Mouse (Mus musculus): Measurements from ENCODE around the gene Gm11037. TPM values are rescaled to one million over a fixed set of nuclear protein-coding genes. Genes with fewer than 3 reads are reported as not detected.

Gene Gm11037
- polyA plus RNA-seq, 1 experiment from 2014 or later = not detected

- H3K36me3 ChIP-seq (replicated peaks; ENCODE audit: control insufficient read depth, insufficient read depth) = no peaks in the 10 kb centered on the region
- no peak overlapping the region for H3K4me3 ChIP-seq (replicated peaks; ENCODE audit: low read length)
- WGBS = 83% methylated on average over 11 of the region's 11 CpGs
- no peaks in the 10 kb centered on the region for H3K9me3 ChIP-seq (ENCODE audit: control insufficient read depth, low read length)
- H3K4me2 ChIP-seq (replicated peaks) = no peak overlapping the region
- H3K9ac ChIP-seq = no peak overlapping the region
- H3K27ac ChIP-seq = no peak overlapping the region
- no peak for ATAC-seq (ENCODE audit: low FRiP score)
- H3K4me1 ChIP-seq (replicated peaks; ENCODE audit: control insufficient read depth, insufficient read depth, low read length) = no peaks in the 10 kb centered on the region
- no peak for DNase-seq (ENCODE audit: low spot score)
- no peaks in the 10 kb centered on the region for H3K27me3 ChIP-seq (ENCODE audit: control insufficient read depth, insufficient read depth, low read length)
Measured at GRCm38 (mm10) chr2:131135521-131136139, 2.3 kb downstream of the Gm11037 start.

- Histone ChIP-seq H3K4me1 (replicated peaks; ENCODE audit: control insufficient read depth, insufficient read depth, low read length) (no peaks in the 10 kb centered on the region), H3K4me2 (replicated peaks) (no peak overlapping the region), H3K27ac (no peak overlapping the region), H3K36me3 (replicated peaks; ENCODE audit: control insufficient read depth, insufficient read depth) (no peaks in the 10 kb centered on the region), H3K9me3 (ENCODE audit: control insufficient read depth, low read length) (no peaks in the 10 kb centered on the region), H3K9ac (no peak overlapping the region), H3K27me3 (ENCODE audit: control insufficient read depth, insufficient read depth, low read length) (no peaks in the 10 kb centered on the region), H3K4me3 (replicated peaks; ENCODE audit: low read length) (no peak overlapping the region)
- DNase-seq (ENCODE audit: low spot score) (no peak), ATAC-seq (ENCODE audit: low FRiP score) (no peak)
- 76% methylated on average over 4 of the region's 4 CpGs for WGBS
Measured at GRCm38 (mm10) chr2:131138296-131138695, 5.0 kb downstream of the Gm11037 start.

GRCm38 (mm10) chr2:131138760-131139159 is 5.5 kb downstream of the Gm11037 start:
- WGBS = 66% methylated on average over 7 of the region's 7 CpGs
- Histone ChIP-seq H3K4me3 (replicated peaks; ENCODE audit: low read length) (no peak overlapping the region), H3K4me1 (replicated peaks; ENCODE audit: control insufficient read depth, insufficient read depth, low read length) (no peaks in the 10 kb centered on the region), H3K4me2 (replicated peaks) (no peak overlapping the region), H3K36me3 (replicated peaks; ENCODE audit: control insufficient read depth, insufficient read depth) (no peaks in the 10 kb centered on the region), H3K27me3 (ENCODE audit: control insufficient read depth, insufficient read depth, low read length) (no peaks in the 10 kb centered on the region), H3K9me3 (ENCODE audit: control insufficient read depth, low read length) (no peaks in the 10 kb centered on the region), H3K9ac (no peak overlapping the region), H3K27ac (no peak overlapping the region)
- ATAC-seq (ENCODE audit: low FRiP score) (no peak), DNase-seq (ENCODE audit: low spot score) (no peak)

GRCm38 (mm10) chr2:131139287-131139686 is 6.0 kb downstream of the Gm11037 start:
- Histone ChIP-seq H3K9me3 (ENCODE audit: control insufficient read depth, low read length) (no peaks in the 10 kb centered on the region), H3K9ac (no peak overlapping the region), H3K27me3 (ENCODE audit: control insufficient read depth, insufficient read depth, low read length) (no peaks in the 10 kb centered on the region), H3K4me2 (replicated peaks) (no peak overlapping the region), H3K4me3 (replicated peaks; ENCODE audit: low read length) (no peak overlapping the region), H3K36me3 (replicated peaks; ENCODE audit: control insufficient read depth, insufficient read depth) (peaks cover 2% of the 10 kb centered on the region; the same call in 1 of the 2 replicates), H3K27ac (no peak overlapping the region), H3K4me1 (replicated peaks; ENCODE audit: control insufficient read depth, insufficient read depth, low read length) (no peaks in the 10 kb centered on the region)
- 93% methylated on average over 5 of the region's 5 CpGs for WGBS
- DNase-seq (ENCODE audit: low spot score) (no peak), ATAC-seq (ENCODE audit: low FRiP score) (no peak)

- H3K36me3 ChIP-seq (replicated peaks; ENCODE audit: control insufficient read depth, insufficient read depth) = peaks cover 10% of the 10 kb centered on the region
- no peak for DNase-seq (ENCODE audit: low spot score)
- 71% methylated on average over 5 of the region's 5 CpGs for WGBS
- no peak overlapping the region for H3K4me3 ChIP-seq (replicated peaks; ENCODE audit: low read length)
- no peak overlapping the region for H3K27ac ChIP-seq
- H3K4me2 ChIP-seq (replicated peaks) = no peak overlapping the region
- H3K9me3 ChIP-seq (ENCODE audit: control insufficient read depth, low read length) = no peaks in the 10 kb centered on the region
- no peak for ATAC-seq (ENCODE audit: low FRiP score)
- H3K4me1 ChIP-seq (replicated peaks; ENCODE audit: control insufficient read depth, insufficient read depth, low read length) = no peaks in the 10 kb centered on the region
- H3K27me3 ChIP-seq (ENCODE audit: control insufficient read depth, insufficient read depth, low read length) = no peaks in the 10 kb centered on the region
- H3K9ac ChIP-seq = no peak overlapping the region
Measured at GRCm38 (mm10) chr2:131139886-131140532, 6.7 kb downstream of the Gm11037 start.

GRCm38 (mm10) chr2:131140533-131140905 is 7.2 kb downstream of the Gm11037 start:
- Histone ChIP-seq H3K4me2 (replicated peaks) (no peak overlapping the region), H3K9ac (no peak overlapping the region), H3K4me1 (replicated peaks; ENCODE audit: control insufficient read depth, insufficient read depth, low read length) (no peaks in the 10 kb centered on the region), H3K36me3 (replicated peaks; ENCODE audit: control insufficient read depth, insufficient read depth) (peaks cover 15% of the 10 kb centered on the region), H3K4me3 (replicated peaks; ENCODE audit: low read length) (no peak overlapping the region), H3K27me3 (ENCODE audit: control insufficient read depth, insufficient read depth, low read length) (no peaks in the 10 kb centered on the region), H3K27ac (no peak overlapping the region), H3K9me3 (ENCODE audit: control insufficient read depth, low read length) (no peaks in the 10 kb centered on the region)
- no peak for ATAC-seq (ENCODE audit: low FRiP score)
- no peak for DNase-seq (ENCODE audit: low spot score)
- 76% methylated on average over 5 of the region's 5 CpGs for WGBS

- no peak for ATAC-seq (ENCODE audit: low FRiP score)
- no peak overlapping the region for H3K4me3 ChIP-seq (replicated peaks; ENCODE audit: low read length)
- WGBS = 94% methylated on average over 8 of the region's 8 CpGs
- no peak overlapping the region for H3K9ac ChIP-seq
- H3K36me3 ChIP-seq (replicated peaks; ENCODE audit: control insufficient read depth, insufficient read depth) = peaks cover 24% of the 10 kb centered on the region
- H3K9me3 ChIP-seq (ENCODE audit: control insufficient read depth, low read length) = no peaks in the 10 kb centered on the region
- no peaks in the 10 kb centered on the region for H3K4me1 ChIP-seq (replicated peaks; ENCODE audit: control insufficient read depth, insufficient read depth, low read length)
- no peak for DNase-seq (ENCODE audit: low spot score)
- H3K27ac ChIP-seq = no peak overlapping the region
- no peak overlapping the region for H3K4me2 ChIP-seq (replicated peaks)
- H3K27me3 ChIP-seq (ENCODE audit: control insufficient read depth, insufficient read depth, low read length) = no peaks in the 10 kb centered on the region
Measured at GRCm38 (mm10) chr2:131141336-131141986, 8.2 kb downstream of the Gm11037 start.

- H3K9ac ChIP-seq = no peak overlapping the region
- H3K27me3 ChIP-seq (ENCODE audit: control insufficient read depth, insufficient read depth, low read length) = no peaks in the 10 kb centered on the region
- DNase-seq (ENCODE audit: low spot score) (no peak), ATAC-seq (ENCODE audit: low FRiP score) (no peak)
- 28% methylated on average over 18 of the region's 18 CpGs for WGBS
- H3K4me1 ChIP-seq (replicated peaks; ENCODE audit: control insufficient read depth, insufficient read depth, low read length) = no peaks in the 10 kb centered on the region
- peaks cover 35% of the 10 kb centered on the region for H3K36me3 ChIP-seq (replicated peaks; ENCODE audit: control insufficient read depth, insufficient read depth)
- H3K9me3 ChIP-seq (ENCODE audit: control insufficient read depth, low read length) = no peaks in the 10 kb centered on the region
- H3K27ac ChIP-seq = no peak overlapping the region
- H3K4me2 ChIP-seq (replicated peaks) = no peak overlapping the region
- no peak overlapping the region for H3K4me3 ChIP-seq (replicated peaks; ENCODE audit: low read length)
Measured at GRCm38 (mm10) chr2:131142592-131142991, 9.3 kb downstream of the Gm11037 start.

- Histone ChIP-seq H3K27ac (no peak overlapping the region), H3K9me3 (ENCODE audit: control insufficient read depth, low read length) (no peaks in the 10 kb centered on the region), H3K4me1 (replicated peaks; ENCODE audit: control insufficient read depth, insufficient read depth, low read length) (no peaks in the 10 kb centered on the region), H3K4me3 (replicated peaks; ENCODE audit: low read length) (no peak overlapping the region), H3K9ac (no peak overlapping the region), H3K36me3 (replicated peaks; ENCODE audit: control insufficient read depth, insufficient read depth) (peaks cover 41% of the 10 kb centered on the region), H3K4me2 (replicated peaks) (no peak overlapping the region), H3K27me3 (ENCODE audit: control insufficient read depth, insufficient read depth, low read length) (no peaks in the 10 kb centered on the region)
- no peak for ATAC-seq (ENCODE audit: low FRiP score)
- 69% methylated on average over 22 of the region's 22 CpGs for WGBS
- DNase-seq (ENCODE audit: low spot score) = no peak
Measured at GRCm38 (mm10) chr2:131143007-131143780, 9.9 kb downstream of the Gm11037 start.

All from hindbrain, embryonic 14.5 days (tissue).